Mouse (Mus musculus): ENCODE measurements around the gene Snx6.

- TF ChIP-seq POLR2A (IDR thresholded peaks at IDR 0.05; ENCODE audit: insufficient read length, low read depth) (no peak), E2F4 (IDR thresholded peaks at IDR 0.05; ENCODE audit: insufficient read depth) (no peak), TCF12 (IDR thresholded peaks at IDR 0.05; ENCODE audit: insufficient read depth, poor library complexity, severe bottlenecking) (no peak), MYOG (IDR thresholded peaks at IDR 0.05; ENCODE audit: control insufficient read depth in 1 of 3, insufficient read depth in 1 of 3, insufficient read length in 2 of 3, low read depth in 2 of 3) (no peak), CEBPB (IDR thresholded peaks at IDR 0.05; ENCODE audit: insufficient read depth, poor library complexity, severe bottlenecking) (no peak), MAX (IDR thresholded peaks at IDR 0.05; ENCODE audit: low read depth) (no peak)
Observed at GRCm38 (mm10) chr12:54838931-54839330, 43.4 kb upstream of the Snx6 start.
